Mouse (Mus musculus): Measurements from ENCODE around the gene Klc2. TPM values are rescaled to one million over a fixed set of nuclear protein-coding genes. Genes with fewer than 3 reads are reported as not detected.

Klc2 gene
- polyA plus RNA-seq, 1 experiment from 2014 or later, result 34.6 TPM

- no peak overlapping the region for H3K4me3 ChIP-seq (ENCODE audit: low read depth, low read length)
- peaks cover 6% of the 10 kb centered on the region for H3K27me3 ChIP-seq (ENCODE audit: control insufficient read depth, insufficient read depth, low read length)
- H3K9ac ChIP-seq (ENCODE audit: low read depth, low read length), result no peak overlapping the region
- H3K4me2 ChIP-seq (replicated peaks; ENCODE audit: low read depth, low read length), result no peak overlapping the region
- no peak overlapping the region for H3K27ac ChIP-seq (ENCODE audit: low read depth, low read length)
- H3K4me1 ChIP-seq (replicated peaks; ENCODE audit: control insufficient read depth, insufficient read depth, low read length), result peaks cover 7% of the 10 kb centered on the region
- WGBS, result 22% methylated on average over 16 of the region's 16 CpGs
- no peaks in the 10 kb centered on the region for H3K36me3 ChIP-seq (ENCODE audit: control insufficient read depth, insufficient read depth, low read length)
- no peak for ATAC-seq (ENCODE audit: low FRiP score)
- H3K9me3 ChIP-seq (ENCODE audit: control insufficient read depth, low read length), result no peaks in the 10 kb centered on the region
- no peak for DNase-seq (ENCODE audit: low spot score)
Observed at GRCm38 (mm10) chr19:5057876-5058775, 60.2 kb downstream of the Klc2 start.

Other genes with a start within 250 kb of the Klc2 start
- 1.4 and 3.2 TPM in 2 replicates for gene Actn3, start 240.7 kb downstream of the Klc2 start, polyA plus RNA-seq (2014; fragmentation: Nextera tagmentation; extraction: Ambion mirVana)
- gene Zdhhc24, start 239.9 kb downstream of the Klc2 start, polyA plus RNA-seq (2014; fragmentation: Nextera tagmentation; extraction: Ambion mirVana), result 14.1 and 16.3 TPM in 2 replicates
- gene Bbs1, start 211.9 kb downstream of the Klc2 start, polyA plus RNA-seq (2014; fragmentation: Nextera tagmentation; extraction: Ambion mirVana), result 8.1 and 11.6 TPM in 2 replicates
- 125 and 155 TPM in 2 replicates for gene Dpp3, start 190.3 kb downstream of the Klc2 start, polyA plus RNA-seq (2014; fragmentation: Nextera tagmentation; extraction: Ambion mirVana)
- 1.7 and 3.0 TPM in 2 replicates for gene Peli3, start 175.4 kb downstream of the Klc2 start, polyA plus RNA-seq (2014; fragmentation: Nextera tagmentation; extraction: Ambion mirVana)
- gene Mrpl11, start 156.4 kb downstream of the Klc2 start, polyA plus RNA-seq (2014; fragmentation: Nextera tagmentation; extraction: Ambion mirVana), result 153 and 158 TPM in 2 replicates
- 0.06 and 0.07 TPM in 2 replicates for gene Npas4, start 128.2 kb downstream of the Klc2 start, polyA plus RNA-seq (2014; fragmentation: Nextera tagmentation; extraction: Ambion mirVana)
- 3.8 and 4.1 TPM in 2 replicates for gene Slc29a2, start 94.7 kb downstream of the Klc2 start, polyA plus RNA-seq (2014; fragmentation: Nextera tagmentation; extraction: Ambion mirVana)
- gene B4gat1, start 79.7 kb downstream of the Klc2 start, polyA plus RNA-seq (2014; fragmentation: Nextera tagmentation; extraction: Ambion mirVana), result 35.4 and 45.2 TPM in 2 replicates
- gene AC124502.3, start 79.7 kb downstream of the Klc2 start, polyA plus RNA-seq (2014; fragmentation: Nextera tagmentation; extraction: Ambion mirVana), result 0.73 and 2.3 TPM in 2 replicates
- 62.0 and 66.1 TPM in 2 replicates for gene Brms1, start 77.2 kb downstream of the Klc2 start, polyA plus RNA-seq (2014; fragmentation: Nextera tagmentation; extraction: Ambion mirVana)
- 0.80 and 1.7 TPM in 2 replicates for gene Rin1, start 68.1 kb downstream of the Klc2 start, polyA plus RNA-seq (2014; fragmentation: Nextera tagmentation; extraction: Ambion mirVana)
- 26.8 and 27.9 TPM in 2 replicates for gene Cd248, start 50.5 kb downstream of the Klc2 start, polyA plus RNA-seq (2014; fragmentation: Nextera tagmentation; extraction: Ambion mirVana)
- gene Tmem151a, start 33.0 kb downstream of the Klc2 start, polyA plus RNA-seq (2014; fragmentation: Nextera tagmentation; extraction: Ambion mirVana), result 1.6 and 1.8 TPM in 2 replicates
- gene Yif1a, start 30.0 kb downstream of the Klc2 start, polyA plus RNA-seq (2014; fragmentation: Nextera tagmentation; extraction: Ambion mirVana), result 75.6 and 81.3 TPM in 2 replicates
- 126 and 128 TPM in 2 replicates for gene Cnih2, start 20.0 kb downstream of the Klc2 start, polyA plus RNA-seq (2014; fragmentation: Nextera tagmentation; extraction: Ambion mirVana)
- 217 and 230 TPM in 2 replicates for gene Rab1b, start 11.5 kb downstream of the Klc2 start, polyA plus RNA-seq (2014; fragmentation: Nextera tagmentation; extraction: Ambion mirVana)
- gene Pacs1, start 154.6 kb upstream of the Klc2 start, polyA plus RNA-seq (2014; fragmentation: Nextera tagmentation; extraction: Ambion mirVana), result 23.2 and 23.4 TPM in 2 replicates
- 385 and 404 TPM in 2 replicates for gene Sf3b2, start 176.9 kb upstream of the Klc2 start, polyA plus RNA-seq (2014; fragmentation: Nextera tagmentation; extraction: Ambion mirVana)
- 14.0 and 14.6 TPM in 2 replicates for gene Gal3st3, start 179.8 kb upstream of the Klc2 start, polyA plus RNA-seq (2014; fragmentation: Nextera tagmentation; extraction: Ambion mirVana)
- not detected in 2 replicates for gene Catsper1, start 217.2 kb upstream of the Klc2 start, polyA plus RNA-seq (2014; fragmentation: Nextera tagmentation; extraction: Ambion mirVana)
- 1.7 and 2.3 TPM in 2 replicates for gene Cst6, start 231.0 kb upstream of the Klc2 start, polyA plus RNA-seq (2014; fragmentation: Nextera tagmentation; extraction: Ambion mirVana)
- 73.6 and 76.6 TPM in 2 replicates for gene Eif1ad, start 248.2 kb upstream of the Klc2 start, polyA plus RNA-seq (2014; fragmentation: Nextera tagmentation; extraction: Ambion mirVana)
- 392 and 442 TPM in 2 replicates for gene Banf1, start 248.6 kb upstream of the Klc2 start, polyA plus RNA-seq (2014; fragmentation: Nextera tagmentation; extraction: Ambion mirVana)